Mouse (Mus musculus) midbrain, embryonic 16.5 days (tissue): ENCODE data around the gene Rbms3. TPM values are rescaled to one million over a fixed set of nuclear protein-coding genes. Genes with fewer than 3 reads are reported as not detected.

Experiments
- ATAC-seq: fragments of 200-750 bp; cut with Nextera tagmentation; 2 replicates; pipeline ENCODE4 v1.8.0; 2017; ENCODE audit warnings: moderate TSS enrichment
- H3K27ac ChIP-seq: fragments of 300-500 bp; sonication (generic); 2 replicates; pipeline ENCODE4 v1.5.1; 2014; ENCODE audit warnings: mild to moderate bottlenecking, low read length, mixed read lengths
- H3K27me3 ChIP-seq: fragments of 300-500 bp; sonication (generic); 2 replicates; pipeline ENCODE4 v1.6.1; 2014; ENCODE audit warnings: low read depth, low read length, mixed read lengths; ENCODE audit not compliant: control insufficient read depth, insufficient read depth
- H3K36me3 ChIP-seq: fragments of 300-500 bp; sonication (generic); 2 replicates; pipeline ENCODE4 v1.6.1; 2014; ENCODE audit warnings: mild to moderate bottlenecking, low read length, moderate library complexity, mixed read lengths; ENCODE audit not compliant: control insufficient read depth, insufficient read depth
- H3K4me1 ChIP-seq: fragments of 300-500 bp; sonication (generic); 2 replicates; pipeline ENCODE4 v1.6.1; 2014; ENCODE audit warnings: mild to moderate bottlenecking, low read length, mixed read lengths; ENCODE audit not compliant: control insufficient read depth, insufficient read depth
- H3K4me2 ChIP-seq: fragments of 300-500 bp; sonication (generic); 2 replicates; pipeline ENCODE4 v1.6.1; 2014; ENCODE audit warnings: mild to moderate bottlenecking, low read length, mixed read lengths
- H3K4me3 ChIP-seq: fragments of 300-500 bp; sonication (generic); 2 replicates; pipeline ENCODE4 v1.5.1; 2014; ENCODE audit warnings: low read depth, mild to moderate bottlenecking, low read length, moderate library complexity, mixed read lengths
- H3K9ac ChIP-seq: fragments of 300-500 bp; sonication (generic); 2 replicates; pipeline ENCODE4 v1.6.1; 2014; ENCODE audit warnings: low read depth, low read length, mixed read lengths
- H3K9me3 ChIP-seq: fragments of 300-500 bp; sonication (generic); replicated peaks from 2 replicates; pipeline ENCODE4 v1.6.1; 2014; ENCODE audit warnings: mild to moderate bottlenecking, low read length, mixed read lengths; ENCODE audit not compliant: control insufficient read depth, poor library complexity, severe bottlenecking
- WGBS: fragments of 180-500 bp; shearing (Covaris S2); extraction: QIAGEN DNeasy Blood & Tissue Kit; methylation state at CpG from one replicate; pipeline ENCODE4 v1.1.7; 2014; 5-methylcytosine and 5-hydroxymethylcytosine counted together
- polyA plus RNA-seq: library from polyadenylated mRNA; unstranded; fragments of >200 nt; fragmentation: Nextera tagmentation; extraction: Ambion mirVana; gene quantifications from 2 replicates; pipeline ENCODE4 v1.2.1, GENCODE M21; 2015

Rbms3 gene
- polyA plus RNA-seq, 1 experiment from 2014 or later: 65.9 TPM

DNA sequence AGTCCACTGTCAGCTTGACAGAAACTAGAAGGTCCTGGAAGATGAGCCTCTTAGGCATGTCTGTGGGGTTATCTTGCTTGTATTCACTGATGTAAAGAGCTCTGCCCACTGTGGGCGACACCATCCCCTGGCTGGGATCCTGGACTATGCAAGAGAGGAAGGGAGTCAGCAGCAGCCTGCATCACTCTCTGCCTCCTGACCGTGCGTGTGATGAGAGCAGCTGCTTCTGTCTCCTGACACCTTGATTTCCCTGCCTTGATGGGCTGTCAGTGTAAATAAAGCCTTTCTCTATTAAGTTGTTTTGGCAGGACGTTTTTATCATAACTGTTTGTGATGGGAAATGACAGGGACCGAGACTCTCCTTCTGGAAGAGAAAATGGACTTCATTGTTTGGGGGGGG lies 758.1 kb downstream of the Rbms3 start:
- Histone ChIP-seq H3K9ac (no peak overlapping the region), H3K4me1 (peaks cover 6% of the 10 kb centered on the region), H3K36me3 (no peaks in the 10 kb centered on the region), H3K4me3 (no peak overlapping the region), H3K4me2 (no peak overlapping the region), H3K9me3 (no peaks in the 10 kb centered on the region), H3K27me3 (no peaks in the 10 kb centered on the region), H3K27ac (no peak overlapping the region)
- no peak for ATAC-seq
- 87% methylated on average over 5 of the region's 5 CpGs for WGBS

DNA sequence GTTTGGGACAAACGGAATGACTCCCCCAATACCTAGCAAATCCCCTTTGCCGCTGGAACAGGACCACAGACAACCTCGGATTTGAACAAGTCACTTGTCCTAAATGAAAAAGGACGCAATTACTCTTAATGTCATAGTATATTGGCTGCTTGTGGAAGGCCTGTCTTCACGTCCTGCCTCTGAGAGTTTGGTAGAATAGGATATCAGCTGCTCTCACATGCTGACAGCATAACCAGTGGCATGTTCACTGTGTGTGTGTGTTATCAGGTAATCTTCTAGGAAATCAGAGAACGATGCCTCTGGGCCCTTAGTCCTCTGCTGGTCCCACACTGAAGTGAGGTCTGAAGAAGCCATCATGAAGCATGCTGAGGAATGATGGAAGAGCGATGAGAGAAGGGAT lies 763.7 kb downstream of the Rbms3 start:
- Histone ChIP-seq H3K4me2 (no peak overlapping the region), H3K4me1 (0 out of 2 replicates have a peak, but pooled peaks cover 2% of the 10 kb centered on the region), H3K9me3 (0 out of 2 replicates have a peak, but pooled peaks cover 3% of the 10 kb centered on the region), H3K27ac (no peak overlapping the region), H3K9ac (no peak overlapping the region), H3K4me3 (no peak overlapping the region), H3K36me3 (no peaks in the 10 kb centered on the region), H3K27me3 (no peaks in the 10 kb centered on the region)
- WGBS: 91% methylated on average over 7 of the region's 7 CpGs
- ATAC-seq: no peak

DNA sequence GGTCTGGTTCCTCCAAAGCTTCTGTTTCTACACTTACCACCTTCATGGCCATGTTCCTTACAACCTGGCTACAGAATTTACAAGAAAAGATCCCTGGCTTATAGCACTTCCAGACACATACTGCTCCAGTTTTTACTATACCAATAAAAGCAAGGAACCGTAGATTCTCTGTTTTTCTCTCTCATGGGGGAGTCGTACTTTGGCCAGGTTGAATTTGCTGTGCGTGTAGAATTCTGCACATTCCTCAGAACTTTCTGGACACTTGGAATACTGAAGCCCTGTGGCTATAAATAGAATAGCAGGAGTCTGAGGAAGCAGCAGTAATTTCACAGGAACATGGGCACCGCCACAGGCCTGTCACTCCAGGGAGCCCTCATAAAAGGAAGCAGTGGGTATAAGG lies 766.1 kb downstream of the Rbms3 start:
- 54% methylated on average over 4 of the region's 4 CpGs for WGBS
- H3K4me2 ChIP-seq: no peak overlapping the region
- H3K27ac ChIP-seq: no peak overlapping the region
- H3K4me3 ChIP-seq: no peak overlapping the region
- H3K4me1 ChIP-seq: 0 out of 2 replicates have a peak, but pooled peaks cover 2% of the 10 kb centered on the region
- H3K9me3 ChIP-seq: 0 out of 2 replicates have a peak, but pooled peaks cover 3% of the 10 kb centered on the region
- no peak for ATAC-seq
- no peaks in the 10 kb centered on the region for H3K36me3 ChIP-seq
- no peak overlapping the region for H3K9ac ChIP-seq
- no peaks in the 10 kb centered on the region for H3K27me3 ChIP-seq

DNA sequence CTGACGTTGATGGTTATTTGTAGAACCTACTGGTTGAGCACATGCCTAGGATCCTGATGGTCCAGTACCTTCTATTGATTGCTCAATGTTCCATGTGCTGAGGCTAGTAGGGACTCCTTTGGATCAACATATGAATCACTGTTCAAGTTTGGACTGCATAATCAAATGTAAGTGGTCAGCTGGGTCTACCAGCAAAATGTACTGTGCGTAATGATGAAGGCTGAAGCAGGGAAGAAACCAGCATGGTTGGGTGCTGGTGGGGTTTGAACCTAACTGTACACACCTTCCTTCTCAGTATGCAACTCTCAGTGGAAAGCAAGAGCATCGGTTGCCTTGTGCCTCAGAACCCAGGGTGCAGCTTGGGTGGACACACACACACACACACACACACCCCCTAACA lies 767.4 kb downstream of the Rbms3 start:
- 96% methylated on average over 3 of the region's 3 CpGs for WGBS
- Histone ChIP-seq H3K4me2 (no peak overlapping the region), H3K4me1 (0 out of 2 replicates have a peak, but pooled peaks cover 2% of the 10 kb centered on the region), H3K36me3 (no peaks in the 10 kb centered on the region), H3K4me3 (no peak overlapping the region), H3K27ac (no peak overlapping the region), H3K27me3 (no peaks in the 10 kb centered on the region), H3K9me3 (0 out of 2 replicates have a peak, but pooled peaks cover 3% of the 10 kb centered on the region), H3K9ac (no peak overlapping the region)
- ATAC-seq: no peak

DNA sequence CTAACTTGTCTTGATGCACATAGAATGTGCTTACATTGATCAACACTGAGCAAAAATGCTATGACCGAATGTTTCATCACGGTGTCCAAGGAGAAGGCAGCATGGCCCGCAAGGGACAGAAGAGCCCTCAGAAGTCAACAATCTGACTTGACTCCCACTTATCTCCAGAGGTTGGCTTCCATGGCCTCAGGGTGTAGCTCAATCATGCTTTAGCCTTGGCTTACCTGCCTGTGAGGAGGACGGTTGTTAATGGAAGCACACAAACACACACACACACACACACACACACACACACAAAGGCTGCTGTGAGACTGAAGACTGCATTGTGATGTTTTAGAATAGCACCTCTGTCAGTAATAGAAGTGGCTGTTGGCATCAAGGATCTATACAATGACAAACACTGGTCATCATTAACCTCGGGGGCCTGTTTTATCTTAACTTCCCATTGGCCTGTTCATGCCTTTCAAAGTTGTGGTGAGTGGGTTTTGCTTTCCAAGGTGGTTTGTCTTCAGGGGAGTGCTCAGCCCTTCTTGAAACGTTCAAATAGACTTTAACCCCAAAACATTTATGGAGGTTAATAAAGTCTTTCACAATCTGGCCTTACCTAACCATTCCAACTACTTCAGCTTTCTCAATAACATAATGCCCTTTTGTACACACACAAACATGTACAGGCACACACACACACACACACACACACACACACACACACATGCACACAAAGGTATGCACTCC lies 771.7 kb downstream of the Rbms3 start:
- H3K27me3 ChIP-seq: no peaks in the 10 kb centered on the region
- 96% methylated on average over 6 of the region's 6 CpGs for WGBS
- no peak for ATAC-seq
- H3K9ac ChIP-seq: no peak overlapping the region
- H3K36me3 ChIP-seq: no peaks in the 10 kb centered on the region
- H3K4me3 ChIP-seq: no peak overlapping the region
- no peak overlapping the region for H3K4me2 ChIP-seq
- H3K9me3 ChIP-seq: no peaks in the 10 kb centered on the region
- no peaks in the 10 kb centered on the region for H3K4me1 ChIP-seq
- H3K27ac ChIP-seq: no peak overlapping the region

DNA sequence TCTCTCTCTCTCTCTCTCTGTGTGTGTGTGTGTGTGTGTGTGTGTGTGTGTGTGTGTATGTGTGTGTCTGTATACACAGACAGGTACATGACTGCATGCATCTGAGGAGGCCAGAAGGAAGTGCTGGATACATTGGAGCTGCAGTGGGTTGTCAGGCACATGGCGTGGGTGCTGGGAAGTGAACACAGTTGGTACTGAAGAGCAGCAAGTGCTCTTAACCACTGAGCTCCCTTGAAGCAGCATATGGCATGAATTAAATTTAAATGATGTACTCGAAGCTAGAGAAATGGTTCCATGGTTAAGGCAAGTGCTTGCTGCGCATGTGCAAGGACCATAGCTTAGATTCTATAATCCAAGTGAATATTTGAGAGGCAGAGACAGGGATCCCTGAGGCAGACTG lies 772.6 kb downstream of the Rbms3 start:
- 78% methylated on average over 3 of the region's 3 CpGs for WGBS

DNA sequence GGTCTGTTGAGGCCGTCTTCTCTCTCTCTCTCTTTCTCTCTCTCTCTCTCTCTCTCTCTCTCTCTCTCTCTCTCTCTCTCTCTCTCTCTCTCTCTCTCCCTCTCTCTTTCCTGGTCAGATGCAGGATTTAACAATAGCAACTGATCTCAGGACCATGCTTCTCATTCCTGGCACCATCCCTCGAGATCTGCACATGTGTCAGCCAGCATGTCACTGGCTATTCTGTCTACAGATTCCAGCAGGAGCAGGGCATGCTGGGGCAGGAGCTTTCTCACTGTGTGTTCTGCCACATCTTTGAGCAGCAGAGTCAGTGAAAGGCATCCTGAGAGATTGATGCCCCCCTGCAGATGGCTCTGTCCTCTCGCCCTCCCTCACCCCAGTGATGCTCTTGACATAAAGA lies 774.0 kb downstream of the Rbms3 start:
- ATAC-seq: no peak
- no peak overlapping the region for H3K4me3 ChIP-seq
- no peak overlapping the region for H3K27ac ChIP-seq
- H3K4me1 ChIP-seq: no peaks in the 10 kb centered on the region
- no peak overlapping the region for H3K4me2 ChIP-seq
- no peaks in the 10 kb centered on the region for H3K36me3 ChIP-seq
- no peaks in the 10 kb centered on the region for H3K9me3 ChIP-seq
- no peak overlapping the region for H3K9ac ChIP-seq
- 44% methylated on average over 3 of the region's 3 CpGs for WGBS
- H3K27me3 ChIP-seq: no peaks in the 10 kb centered on the region

More for the DNA sequence above, 772.6 kb downstream of the Rbms3 start:
- no peaks in the 10 kb centered on the region for H3K4me1 ChIP-seq
- ATAC-seq: no peak
- H3K9ac ChIP-seq: no peak overlapping the region
- H3K4me2 ChIP-seq: no peak overlapping the region
- H3K4me3 ChIP-seq: no peak overlapping the region
- no peaks in the 10 kb centered on the region for H3K9me3 ChIP-seq
- no peaks in the 10 kb centered on the region for H3K27me3 ChIP-seq
- H3K27ac ChIP-seq: no peak overlapping the region
- no peaks in the 10 kb centered on the region for H3K36me3 ChIP-seq

DNA sequence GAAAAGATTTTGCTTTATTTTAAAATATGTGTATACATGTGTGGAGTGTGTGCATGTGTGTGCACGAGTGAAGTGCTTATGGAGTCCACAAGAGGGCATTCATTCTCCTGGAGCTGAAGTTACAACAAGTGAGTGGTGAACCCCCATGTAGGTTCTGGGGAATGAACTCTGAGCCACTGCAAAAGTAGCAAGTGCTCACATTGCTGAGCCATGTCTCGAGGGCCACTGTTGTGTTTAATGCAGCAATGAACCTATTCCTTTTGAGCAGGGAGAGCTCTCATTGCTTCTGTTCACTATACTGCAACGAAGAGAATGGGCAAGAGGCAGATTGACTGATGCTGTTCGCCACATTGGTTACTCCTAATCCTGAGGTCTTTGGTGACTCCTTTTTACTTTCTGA lies 780.8 kb downstream of the Rbms3 start:
- ATAC-seq: no peak
- Histone ChIP-seq H3K9ac (no peak overlapping the region), H3K4me2 (no peak overlapping the region), H3K27ac (no peak overlapping the region), H3K4me1 (no peaks in the 10 kb centered on the region), H3K27me3 (no peaks in the 10 kb centered on the region), H3K9me3 (no peaks in the 10 kb centered on the region), H3K36me3 (no peaks in the 10 kb centered on the region), H3K4me3 (no peak overlapping the region)
- WGBS: 93% methylated on average over 4 of the region's 4 CpGs

DNA sequence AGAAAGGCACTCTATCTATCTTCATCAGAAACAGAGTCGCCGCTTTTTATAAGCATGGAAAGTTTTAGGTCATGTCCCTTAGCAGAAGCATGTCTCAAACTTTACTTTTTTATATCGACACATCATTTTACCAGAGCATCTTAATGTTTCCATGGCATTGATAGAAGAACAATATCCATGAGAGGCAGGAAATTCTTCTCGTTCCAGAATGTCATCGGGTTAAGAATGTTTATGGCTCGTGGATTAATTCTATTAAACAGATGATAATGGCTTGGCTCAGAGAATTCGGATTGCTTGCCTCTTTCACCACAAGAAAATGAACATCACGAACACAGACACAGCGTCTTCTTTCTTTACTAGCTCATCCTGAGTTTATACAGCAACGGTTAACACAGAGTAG lies 781.5 kb downstream of the Rbms3 start:
- no peaks in the 10 kb centered on the region for H3K36me3 ChIP-seq
- H3K4me2 ChIP-seq: no peak overlapping the region
- 88% methylated on average over 10 of the region's 10 CpGs for WGBS
- no peak overlapping the region for H3K4me3 ChIP-seq
- ATAC-seq: no peak
- H3K9me3 ChIP-seq: no peaks in the 10 kb centered on the region
- no peaks in the 10 kb centered on the region for H3K4me1 ChIP-seq
- no peaks in the 10 kb centered on the region for H3K27me3 ChIP-seq
- no peak overlapping the region for H3K27ac ChIP-seq
- no peak overlapping the region for H3K9ac ChIP-seq
